Mouse (Mus musculus) forebrain, embryonic 15.5 days (tissue): ENCODE results near the gene Foxo4. TPM values are rescaled to one million over a fixed set of nuclear protein-coding genes. Genes with fewer than 3 reads are reported as not detected.

Experiments used
- ATAC-seq: fragments of 200-750 bp; cut with Nextera tagmentation; replicated peaks from 2 replicates; pipeline ENCODE4 v1.8.0; 2017; ENCODE audit warnings: mild to moderate bottlenecking, moderate TSS enrichment, moderate library complexity
- H3K27ac ChIP-seq: fragments of 300-500 bp; sonication (generic); replicated peaks from 2 replicates; pipeline ENCODE4 v1.5.1; 2015; ENCODE audit warnings: mild to moderate bottlenecking, inconsistent platforms
- H3K27me3 ChIP-seq: fragments of 300-500 bp; sonication (generic); 2 replicates; pipeline ENCODE4 v1.6.1; 2015; ENCODE audit warnings: inconsistent platforms
- H3K36me3 ChIP-seq: fragments of 300-500 bp; sonication (generic); 2 replicates; pipeline ENCODE4 v1.6.1; 2015; ENCODE audit warnings: mild to moderate bottlenecking, inconsistent platforms
- H3K4me1 ChIP-seq: fragments of 300-500 bp; sonication (generic); 2 replicates; pipeline ENCODE4 v1.6.1; 2015; ENCODE audit warnings: inconsistent platforms
- H3K4me2 ChIP-seq: fragments of 300-500 bp; sonication (generic); replicated peaks from 2 replicates; pipeline ENCODE4 v1.6.1; 2015; ENCODE audit warnings: mild to moderate bottlenecking, inconsistent platforms
- H3K4me3 ChIP-seq: fragments of 300-500 bp; sonication (generic); 2 replicates; pipeline ENCODE4 v1.5.1; 2015; ENCODE audit warnings: mild to moderate bottlenecking, inconsistent platforms
- H3K9ac ChIP-seq: fragments of 300-500 bp; sonication (generic); replicated peaks from 2 replicates; pipeline ENCODE4 v1.6.1; 2015; ENCODE audit warnings: mild to moderate bottlenecking, inconsistent platforms
- H3K9me3 ChIP-seq: fragments of 300-500 bp; sonication (generic); 2 replicates; pipeline ENCODE4 v1.6.1; 2016; ENCODE audit warnings: inconsistent platforms
- WGBS: fragments of 180-500 bp; shearing (Covaris S2); methylation state at CpG from one replicate; pipeline ENCODE4 v1.1.7; 2015; ENCODE audit warnings: mixed read lengths; 5-methylcytosine and 5-hydroxymethylcytosine counted together
- polyA plus RNA-seq: library from polyadenylated mRNA; unstranded; fragments of >200 nt; fragmentation: Nextera tagmentation; extraction: Ambion mirVana; gene quantifications from 2 replicates; pipeline ENCODE4 v1.2.1, GENCODE M21; 2015

Foxo4 gene
- polyA plus RNA-seq: 1.1 and 1.2 TPM in 2 replicates

DNA sequence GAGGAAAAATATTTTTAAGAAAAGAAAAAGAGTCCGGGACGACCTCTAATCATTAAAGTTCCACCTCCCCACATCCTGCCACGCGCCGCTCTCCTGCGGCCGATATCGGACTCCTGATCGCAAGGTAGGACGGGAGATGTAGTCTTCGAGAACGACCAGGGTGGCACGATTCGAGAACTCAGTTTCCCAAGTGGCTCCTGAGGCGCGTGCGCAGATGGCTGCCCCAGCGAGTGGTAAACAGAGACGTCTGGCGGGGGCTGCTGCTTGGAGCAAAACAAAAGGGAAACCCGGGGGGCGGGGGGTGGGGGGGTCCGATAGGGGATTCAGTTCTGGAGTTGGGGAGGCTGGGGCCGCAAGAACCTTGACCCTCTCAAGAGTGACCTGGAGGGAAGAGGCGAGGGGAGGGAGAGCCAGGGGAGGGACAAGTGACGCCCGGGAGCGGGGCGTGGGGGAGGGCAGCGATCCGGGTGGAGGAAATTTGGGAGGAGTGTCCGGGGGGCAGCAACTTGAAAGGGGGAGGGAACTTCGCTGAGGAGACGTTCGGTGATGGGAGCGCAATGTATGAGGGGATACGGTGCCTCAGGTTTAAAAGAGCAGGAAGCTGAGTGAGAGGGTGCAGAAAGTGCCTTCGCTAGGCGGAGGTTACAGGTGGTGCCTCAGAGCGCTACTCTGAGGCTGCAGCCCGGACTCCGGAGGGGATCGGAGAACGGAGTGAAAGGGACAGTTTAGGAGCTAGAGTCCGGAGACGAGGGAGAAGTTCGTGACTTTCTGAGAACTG lies at the start of gene Foxo4:
Gene Foxo4, plus strand, starts transcription at position 577 of the 778 bp plus-strand sequence.
- 23% methylated on average over 47 of the region's 47 CpGs for WGBS

DNA sequence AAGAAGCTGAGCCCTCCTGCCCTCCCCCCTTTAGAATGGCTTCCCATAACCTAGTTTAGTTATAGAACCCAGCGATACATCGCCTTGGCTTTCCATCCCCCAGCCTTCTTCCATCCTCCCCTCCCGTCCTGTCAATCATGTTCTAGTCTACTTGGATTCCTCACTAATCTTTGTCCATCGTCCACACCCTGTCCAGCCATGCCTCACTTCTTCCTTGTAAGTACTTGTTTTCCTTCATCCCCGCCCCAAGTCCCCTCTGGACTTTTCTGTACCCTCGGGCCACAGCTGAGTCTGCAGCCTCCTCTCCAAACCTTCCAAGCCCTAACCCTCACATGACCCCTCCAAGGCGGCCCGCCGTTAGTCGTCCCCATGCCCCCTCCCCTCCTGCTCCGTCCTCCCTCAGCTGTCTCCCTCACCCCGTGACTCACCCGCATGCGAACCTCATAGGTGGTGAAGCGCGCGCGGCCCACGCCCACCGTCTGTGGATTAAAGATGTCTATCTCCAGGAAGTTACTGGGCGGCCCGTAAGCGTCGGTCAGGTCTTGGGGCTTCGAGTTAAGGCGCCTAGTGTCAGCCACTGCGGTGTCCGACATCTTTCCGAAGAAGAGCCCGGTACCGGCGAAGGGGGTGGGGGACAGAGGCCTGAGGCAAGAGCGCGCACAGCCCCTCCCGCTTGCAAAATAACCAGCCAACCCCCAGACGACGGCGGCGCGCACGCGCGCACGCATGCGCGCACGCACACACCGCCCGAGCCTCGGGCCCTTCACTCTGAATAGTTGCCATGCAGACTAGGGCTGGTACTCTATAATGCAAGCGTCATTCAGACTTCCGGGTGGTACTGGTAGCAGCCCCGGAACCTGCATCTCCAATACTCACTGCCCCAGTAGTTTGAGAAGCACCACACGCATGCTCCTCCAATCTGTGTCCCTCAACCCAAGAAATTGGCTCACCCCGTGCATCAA lies 32.2 kb upstream of the Foxo4 start, which contains the start of gene Snx12:
Gene Snx12, minus strand, starts transcription at position 730 of the 962 bp plus-strand sequence.
- peak; percentile 98 for ATAC-seq
- no peaks in the 10 kb centered on the region for H3K27me3 ChIP-seq
- peak within 1 kb of the TSS; percentile 44 for H3K4me2 ChIP-seq
- peak within 1 kb of the TSS; percentile 54 for H3K9ac ChIP-seq
- H3K9me3 ChIP-seq: no peaks in the 10 kb centered on the region
- peak within 1 kb of the TSS; percentile 59 for H3K4me3 ChIP-seq
- H3K4me1 ChIP-seq: peaks cover 9% of the 10 kb centered on the region; the same call in 1 of the 2 replicates
- H3K27ac ChIP-seq: peak within 1 kb of the TSS; percentile 78
- no peaks in the 10 kb centered on the region for H3K36me3 ChIP-seq
- WGBS: 13% methylated on average over 53 of the region's 55 CpGs

More for the DNA sequence above, at the start of gene Foxo4:
- no peaks in the 10 kb centered on the region for H3K36me3 ChIP-seq
- H3K4me1 ChIP-seq: no peaks in the 10 kb centered on the region; the same call in 1 of the 2 replicates
- H3K4me3 ChIP-seq: peak within 1 kb of the TSS; percentile 56
- H3K9me3 ChIP-seq: no peaks in the 10 kb centered on the region
- H3K27me3 ChIP-seq: no peaks in the 10 kb centered on the region
- peak; percentile 97 for ATAC-seq
- peak within 1 kb of the TSS; percentile 36 for H3K9ac ChIP-seq
- no peak within 1 kb of the TSS for H3K27ac ChIP-seq
- H3K4me2 ChIP-seq: peak within 1 kb of the TSS; percentile 79

DNA sequence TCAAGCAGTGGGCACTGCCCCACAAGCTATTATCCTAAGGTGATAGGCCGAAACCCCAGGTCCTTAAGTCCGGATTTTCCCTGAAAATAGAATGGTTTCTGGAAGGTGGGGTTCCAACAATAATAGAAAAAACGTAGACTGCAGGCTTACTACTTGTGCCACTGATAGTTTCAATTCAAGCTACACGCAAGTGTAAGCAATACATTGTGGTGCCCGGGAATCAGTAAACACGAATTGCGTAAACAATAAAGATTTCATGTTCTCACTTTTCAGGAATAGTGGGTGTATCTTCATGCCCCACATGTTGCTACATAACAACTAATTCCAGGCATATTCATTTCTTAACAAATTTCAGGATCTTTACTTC lies 31.5 kb upstream of the Foxo4 start:
- Histone ChIP-seq H3K4me3 (peak overlapping the region; percentile 59), H3K27me3 (no peaks in the 10 kb centered on the region), H3K4me1 (peaks cover 9% of the 10 kb centered on the region; the same call in 1 of the 2 replicates), H3K36me3 (no peaks in the 10 kb centered on the region), H3K4me2 (peak overlapping the region; percentile 44), H3K27ac (peak overlapping the region; percentile 77), H3K9me3 (no peaks in the 10 kb centered on the region), H3K9ac (peak overlapping the region; percentile 39)
- 29% methylated on average over 7 of the region's 7 CpGs for WGBS
- ATAC-seq: no peak

DNA sequence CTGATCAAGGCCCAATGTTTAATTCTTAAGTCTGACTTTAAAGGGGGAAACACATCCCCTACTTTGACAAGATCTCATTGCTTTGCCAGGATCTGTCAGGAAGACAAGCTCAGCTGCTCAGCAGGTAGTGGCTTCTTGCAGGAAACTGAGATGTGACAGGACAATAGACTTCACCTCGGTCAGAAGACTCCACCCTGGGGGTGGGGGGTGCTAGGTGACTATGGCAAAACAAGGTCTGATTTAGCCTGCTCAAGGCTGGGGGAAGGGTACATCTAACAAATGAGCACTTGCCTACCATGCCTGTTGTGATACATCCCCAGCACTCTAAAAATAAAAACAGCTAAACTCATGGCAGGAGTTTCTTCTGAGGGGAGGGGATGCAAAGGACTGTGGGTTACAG lies 9.3 kb upstream of the Foxo4 start:
- WGBS: 12% methylated on average over 1 of the region's 1 CpGs

DNA sequence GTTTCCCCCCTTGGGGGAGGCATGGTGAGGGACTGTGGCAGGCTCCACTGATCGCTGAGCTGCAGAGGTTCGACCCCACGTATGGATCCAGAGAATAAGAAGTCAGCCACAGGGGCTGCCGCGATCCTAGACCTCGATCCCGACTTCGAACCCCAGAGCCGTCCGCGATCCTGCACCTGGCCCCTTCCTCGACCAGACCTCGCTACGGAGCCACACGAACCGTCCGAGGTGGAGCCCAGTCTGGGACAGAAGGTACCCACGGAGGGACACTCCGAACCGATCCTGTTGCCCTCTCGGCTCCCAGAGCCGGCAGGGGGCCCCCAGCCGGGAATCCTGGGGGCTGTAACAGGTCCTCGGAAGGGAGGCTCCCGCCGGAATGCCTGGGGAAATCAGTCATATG lies 412 bp downstream of the Foxo4 start:
- Histone ChIP-seq H3K4me3 (peak overlapping the region; percentile 56), H3K4me1 (no peaks in the 10 kb centered on the region; the same call in 1 of the 2 replicates), H3K9me3 (no peaks in the 10 kb centered on the region), H3K4me2 (peak overlapping the region; percentile 79), H3K9ac (peak overlapping the region; percentile 36), H3K27ac (no peak overlapping the region), H3K27me3 (no peaks in the 10 kb centered on the region), H3K36me3 (no peaks in the 10 kb centered on the region)
- peak; percentile 50 for ATAC-seq
- WGBS: 22% methylated on average over 26 of the region's 26 CpGs

More for the DNA sequence above, 9.3 kb upstream of the Foxo4 start:
- H3K4me1 ChIP-seq: no peaks in the 10 kb centered on the region
- no peaks in the 10 kb centered on the region for H3K27me3 ChIP-seq
- H3K9ac ChIP-seq: no peak overlapping the region
- H3K9me3 ChIP-seq: no peaks in the 10 kb centered on the region
- no peaks in the 10 kb centered on the region for H3K36me3 ChIP-seq
- no peak overlapping the region for H3K4me3 ChIP-seq
- H3K4me2 ChIP-seq: no peak overlapping the region
- no peak for ATAC-seq
- H3K27ac ChIP-seq: no peak overlapping the region

DNA sequence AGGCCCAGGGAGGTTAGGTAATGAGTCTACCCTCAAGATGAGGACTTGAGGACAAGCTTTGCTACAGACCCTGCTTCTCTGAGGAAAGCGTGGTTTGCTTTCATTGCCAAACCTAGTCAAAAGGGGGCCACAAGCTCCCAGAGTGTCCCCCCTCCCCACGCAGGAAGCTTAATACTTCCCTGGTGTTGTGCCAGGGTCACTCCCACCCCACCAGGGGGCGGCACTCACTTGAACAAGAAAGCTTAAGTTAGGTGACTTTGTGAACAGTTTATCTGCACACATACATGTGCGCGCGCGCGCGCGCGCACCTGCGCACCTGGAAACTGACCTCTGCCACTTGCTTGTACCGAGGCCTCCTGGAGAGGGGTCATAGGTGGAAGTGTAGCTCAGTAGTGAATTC lies 2.3 kb downstream of the Foxo4 start:
- ATAC-seq: no peak
- WGBS: 86% methylated on average over 13 of the region's 13 CpGs
- H3K4me3 ChIP-seq: no peak overlapping the region
- no peaks in the 10 kb centered on the region for H3K36me3 ChIP-seq
- no peaks in the 10 kb centered on the region for H3K9me3 ChIP-seq
- no peak overlapping the region for H3K4me2 ChIP-seq
- H3K4me1 ChIP-seq: peaks cover 10% of the 10 kb centered on the region
- H3K27me3 ChIP-seq: no peaks in the 10 kb centered on the region
- no peak overlapping the region for H3K27ac ChIP-seq
- no peak overlapping the region for H3K9ac ChIP-seq

DNA sequence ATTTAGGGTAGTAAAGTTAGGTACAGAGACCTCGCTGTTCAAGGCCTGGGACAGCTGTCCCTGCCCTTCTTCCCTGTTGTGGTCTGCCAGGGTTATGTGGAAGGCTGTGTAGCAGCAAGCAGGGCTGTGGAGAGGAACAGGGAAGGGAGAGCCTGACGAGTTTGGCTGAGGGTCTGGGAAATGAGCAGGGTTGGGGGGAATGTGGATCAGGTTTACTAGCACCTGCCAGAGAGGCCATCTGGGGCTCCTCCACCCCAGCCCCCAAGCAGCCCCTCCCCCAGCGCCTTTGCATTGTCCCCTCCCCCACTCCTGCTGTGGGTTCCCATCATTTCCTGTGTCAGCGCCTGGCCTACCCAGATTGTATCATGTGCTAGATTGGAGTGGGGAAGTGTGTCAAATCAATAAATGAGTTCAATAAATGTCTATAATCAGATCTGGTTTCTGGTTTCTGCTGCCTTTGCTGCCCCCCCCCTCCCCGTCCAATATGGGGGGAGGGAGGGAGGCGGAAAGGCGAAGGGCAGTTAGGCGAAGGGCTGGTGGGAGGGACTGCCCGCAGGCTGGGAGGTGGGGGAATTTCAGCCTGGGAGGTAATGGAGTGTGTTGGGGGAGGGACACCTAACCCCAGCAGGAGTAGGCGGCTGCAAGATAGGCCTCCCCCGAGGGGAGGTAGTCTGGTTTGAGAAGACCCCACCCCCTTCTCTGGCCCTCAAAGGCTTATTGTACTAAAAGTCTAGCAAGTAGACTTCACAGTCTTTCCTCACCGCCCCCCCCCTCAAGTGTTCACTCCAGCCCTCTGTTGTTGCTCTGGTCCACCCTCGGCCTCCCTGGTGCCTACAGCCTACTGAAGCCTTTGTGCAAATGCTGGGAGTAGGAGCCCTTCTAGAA lies 6.4 kb downstream of the Foxo4 start:
- no peak overlapping the region for H3K4me2 ChIP-seq
- H3K9ac ChIP-seq: no peak overlapping the region
- H3K4me1 ChIP-seq: peaks cover 10% of the 10 kb centered on the region; the same call in 1 of the 2 replicates
- no peak overlapping the region for H3K4me3 ChIP-seq
- H3K36me3 ChIP-seq: no peaks in the 10 kb centered on the region
- peak; percentile 46 for ATAC-seq
- H3K27me3 ChIP-seq: no peaks in the 10 kb centered on the region
- H3K27ac ChIP-seq: peak overlapping the region; percentile 17; the same call in 1 of the 2 replicates
- WGBS: 34% methylated on average over 12 of the region's 13 CpGs
- H3K9me3 ChIP-seq: no peaks in the 10 kb centered on the region

DNA sequence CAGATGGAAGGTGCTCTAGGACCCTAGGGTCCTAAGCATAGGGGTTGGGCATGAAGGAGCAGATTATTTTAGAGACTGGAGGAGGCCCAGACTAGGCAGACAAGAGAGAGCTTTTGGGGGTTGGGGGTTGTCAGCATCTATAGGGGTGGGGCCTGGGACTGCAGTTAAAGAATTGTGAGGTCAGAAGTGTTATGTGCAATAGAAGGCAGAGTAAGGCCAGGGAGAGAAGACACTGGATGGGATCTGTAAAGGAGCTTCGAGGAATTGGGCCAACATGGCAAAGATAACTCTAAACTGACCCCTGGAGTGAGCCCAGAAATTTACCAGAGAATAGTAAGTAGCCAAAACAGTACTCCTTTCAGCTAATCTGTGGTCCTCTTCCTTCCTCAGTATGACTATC lies 9.6 kb downstream of the Foxo4 start, which contains the start of gene Gm614:
Gene Gm614, minus strand, starts transcription at position 101 of the 400 bp plus-strand sequence.
- no peak within 1 kb of the TSS for H3K27ac ChIP-seq
- ATAC-seq: no peak
- H3K9ac ChIP-seq: no peak within 1 kb of the TSS
- H3K36me3 ChIP-seq: no peaks in the 10 kb centered on the region
- 89% methylated on average over 1 of the region's 1 CpGs for WGBS
- H3K9me3 ChIP-seq: no peaks in the 10 kb centered on the region
- H3K4me3 ChIP-seq: no peak within 1 kb of the TSS
- H3K27me3 ChIP-seq: no peaks in the 10 kb centered on the region
- peaks cover 10% of the 10 kb centered on the region; the same call in 1 of the 2 replicates for H3K4me1 ChIP-seq
- H3K4me2 ChIP-seq: no peak within 1 kb of the TSS

DNA sequence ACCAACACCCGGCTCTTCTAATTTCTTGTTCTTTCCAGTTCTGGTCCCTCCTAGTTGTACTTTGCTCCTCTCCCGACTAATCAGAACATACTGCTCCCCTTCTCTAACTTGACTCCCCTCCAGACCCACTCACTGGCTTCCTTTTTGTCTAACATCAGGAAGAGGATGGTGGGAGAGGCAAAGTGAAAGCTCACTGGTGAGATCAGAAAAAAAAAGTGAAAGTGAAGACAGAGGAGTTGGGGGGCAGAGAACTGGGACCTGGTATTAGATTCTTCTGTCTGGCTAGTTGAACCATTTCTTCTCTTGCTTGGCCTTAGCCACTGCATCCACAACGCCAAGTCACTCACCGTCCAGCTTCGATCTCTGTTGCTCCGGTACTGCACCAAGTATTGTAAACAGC lies 12.3 kb downstream of the Foxo4 start:
- H3K9me3 ChIP-seq: no peaks in the 10 kb centered on the region
- 94% methylated on average over 6 of the region's 6 CpGs for WGBS
- no peaks in the 10 kb centered on the region for H3K4me1 ChIP-seq
- H3K4me2 ChIP-seq: no peak overlapping the region
- H3K4me3 ChIP-seq: no peak overlapping the region
- no peaks in the 10 kb centered on the region for H3K27me3 ChIP-seq
- H3K27ac ChIP-seq: no peak overlapping the region
- no peaks in the 10 kb centered on the region for H3K36me3 ChIP-seq
- ATAC-seq: no peak
- no peak overlapping the region for H3K9ac ChIP-seq

DNA sequence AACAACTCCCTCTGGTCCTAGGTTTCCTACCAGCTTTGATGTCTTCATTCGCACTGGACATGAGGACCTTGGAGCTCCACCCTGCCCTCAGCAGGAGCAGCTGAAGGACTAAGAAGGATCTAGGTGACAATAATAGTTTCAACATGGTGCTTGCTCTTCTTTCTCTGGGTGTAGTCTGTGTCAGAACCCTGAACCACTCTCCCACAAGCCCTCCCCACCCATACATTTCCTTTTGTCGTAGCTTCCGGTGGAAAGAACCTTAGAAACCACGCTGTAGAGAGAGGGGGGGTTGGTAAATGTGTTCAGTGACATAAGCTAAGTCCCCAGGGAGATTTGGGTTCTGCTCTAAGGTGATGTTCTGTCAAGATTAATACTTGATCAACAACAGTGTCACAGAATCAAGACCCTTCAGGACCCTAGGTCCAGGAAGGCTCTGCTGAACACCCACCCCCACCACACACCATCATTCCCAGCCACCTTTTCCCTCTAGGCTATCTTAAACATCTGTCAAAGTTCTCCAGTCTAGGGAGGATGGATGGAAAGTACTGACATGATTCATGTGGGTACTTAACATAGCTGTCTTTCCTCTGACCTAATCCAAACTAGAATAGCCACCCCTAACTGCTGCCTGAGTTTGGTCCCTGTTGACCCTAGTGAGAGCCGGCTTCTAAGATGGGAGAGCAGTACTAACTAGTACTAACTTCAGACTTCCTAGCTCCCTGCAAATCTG lies 13.9 kb downstream of the Foxo4 start, which contains the start of gene Il2rg:
Gene Il2rg, minus strand, starts transcription at position 231 of the 730 bp plus-strand sequence.
- no peaks in the 10 kb centered on the region for H3K27me3 ChIP-seq
- no peaks in the 10 kb centered on the region for H3K4me1 ChIP-seq
- H3K4me2 ChIP-seq: no peak within 1 kb of the TSS
- H3K9me3 ChIP-seq: no peaks in the 10 kb centered on the region
- no peak for ATAC-seq
- H3K36me3 ChIP-seq: no peaks in the 10 kb centered on the region
- no peak within 1 kb of the TSS for H3K9ac ChIP-seq
- H3K4me3 ChIP-seq: no peak within 1 kb of the TSS
- WGBS: 79% methylated on average over 5 of the region's 5 CpGs
- H3K27ac ChIP-seq: no peak within 1 kb of the TSS
